Mouse (Mus musculus) embryonic fibroblast, embryonic 13.5 days (primary cell): ENCODE measurements at regions not wholly inside any gene's neighbourhood (a gene's known extent, or its start where the extent isn't known, plus 50 kb on each side); places are given as distances from the start of the nearest gene placed in this dataset.

Source experiments
- CTCF ChIP-seq: IDR thresholded peaks from 2 replicates; pipeline ENCODE4 v1.5.1; 2011; ENCODE audit warnings: mild to moderate bottlenecking, control low read depth, low read length, moderate library complexity, borderline replicate concordance; ENCODE audit not compliant: insufficient read depth
- POLR2A ChIP-seq: IDR thresholded peaks from 2 replicates; pipeline ENCODE4 v1.6.1; 2011; ENCODE audit warnings: low read depth, mild to moderate bottlenecking, control low read depth, low read length, moderate library complexity

GRCm38 (mm10) chr12:79902761-79903160 lies 210.1 kb downstream of the Zfp36l1 start:
- TF ChIP-seq CTCF = no peak
- no peak for TF ChIP-seq POLR2A
